Mouse (Mus musculus) forebrain, embryonic 14.5 days (tissue): Measurements from ENCODE around the gene Plekha6. TPM values are rescaled to one million over a fixed set of nuclear protein-coding genes. Genes with fewer than 3 reads are reported as not detected.

Experiments used
- ATAC-seq: fragments of 200-750 bp; cut with Nextera tagmentation; 2 replicates; pipeline ENCODE4 v1.8.0; 2017; ENCODE audit warnings: mild to moderate bottlenecking, moderate library complexity
- DNase-seq: peaks from one replicate; pipeline ENCODE4 v3.0.0-alpha.2; 2015; ENCODE audit warnings: low spot score
- H3K27ac ChIP-seq: fragments of 300-500 bp; sonication (generic); 2 replicates; pipeline ENCODE4 v1.5.1; 2014; ENCODE audit warnings: low read depth, mild to moderate bottlenecking, control low read depth, low read length, moderate library complexity
- H3K27me3 ChIP-seq: fragments of 300-500 bp; sonication (generic); replicated peaks from 2 replicates; pipeline ENCODE4 v1.6.1; 2014; ENCODE audit warnings: low read length, control low read depth, mixed read lengths; ENCODE audit not compliant: control insufficient read depth, insufficient read depth
- H3K36me3 ChIP-seq: fragments of 300-500 bp; sonication (generic); 2 replicates; pipeline ENCODE4 v1.6.1; 2014; ENCODE audit warnings: low read length, control low read depth; ENCODE audit not compliant: control insufficient read depth, insufficient read depth
- H3K4me1 ChIP-seq: fragments of 300-500 bp; sonication (generic); 2 replicates; pipeline ENCODE4 v1.6.1; 2014; ENCODE audit warnings: antibody characterized with exemption, low read length, control low read depth; ENCODE audit not compliant: control insufficient read depth, insufficient read depth
- H3K4me2 ChIP-seq: fragments of 300-500 bp; sonication (generic); 2 replicates; pipeline ENCODE4 v1.6.1; 2014; ENCODE audit warnings: mild to moderate bottlenecking, control low read depth, low read length
- H3K4me3 ChIP-seq: fragments of 300-500 bp; sonication (generic); 2 replicates; pipeline ENCODE4 v1.5.1; 2014; ENCODE audit warnings: low read depth, low read length, control low read depth
- H3K9ac ChIP-seq: fragments of 300-500 bp; sonication (generic); 2 replicates; pipeline ENCODE4 v1.6.1; 2014; ENCODE audit warnings: mild to moderate bottlenecking, low read length, control low read depth, moderate library complexity
- H3K9me3 ChIP-seq: fragments of 300-500 bp; sonication (generic); replicated peaks from 2 replicates; pipeline ENCODE4 v1.6.1; 2016; ENCODE audit warnings: low read length, control low read depth, mixed read lengths; ENCODE audit not compliant: control insufficient read depth
- WGBS: fragments of 180-500 bp; shearing (Covaris S2); extraction: QIAGEN DNeasy Blood & Tissue Kit; methylation state at CpG from one replicate; pipeline ENCODE4 v1.1.7; 2014; 5-methylcytosine and 5-hydroxymethylcytosine counted together
- polyA plus RNA-seq: library from polyadenylated mRNA; unstranded; fragments of >200 nt; fragmentation: Nextera tagmentation; extraction: Ambion mirVana; gene quantifications from 2 replicates; pipeline ENCODE4 v1.2.1, GENCODE M21; 2014

Plekha6 gene
- polyA plus RNA-seq, 1 experiment from 2014 or later: 7.3 TPM

DNA sequence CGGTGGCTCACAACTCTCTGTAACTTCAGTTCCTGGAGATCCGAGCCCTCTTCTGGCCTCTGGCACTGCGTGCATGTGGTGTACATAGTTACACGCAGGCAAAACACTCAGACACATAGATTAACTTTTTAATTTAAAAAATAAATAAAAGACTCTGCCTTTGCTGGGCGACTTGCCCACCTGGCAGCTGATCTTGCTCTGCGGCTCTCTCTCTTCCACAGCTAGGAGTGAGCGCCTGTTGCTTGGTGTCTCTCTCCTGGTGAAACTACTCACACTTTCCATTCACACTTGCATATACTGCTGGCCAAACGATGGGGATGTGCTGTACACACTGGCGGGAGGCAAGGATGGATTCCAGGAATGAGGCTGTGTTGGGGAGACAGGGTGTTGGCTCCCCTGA is 182.5 kb downstream of the Plekha6 start:
- Histone ChIP-seq H3K9me3 (no peaks in the 10 kb centered on the region), H3K36me3 (no peaks in the 10 kb centered on the region), H3K9ac (no peak overlapping the region), H3K4me1 (no peaks in the 10 kb centered on the region), H3K4me3 (no peak overlapping the region), H3K27ac (no peak overlapping the region), H3K27me3 (no peaks in the 10 kb centered on the region), H3K4me2 (no peak overlapping the region)
- DNase-seq (no peak), ATAC-seq (no peak)
- 86% methylated on average over 9 of the region's 9 CpGs for WGBS

GRCm38 (mm10) chr1:133347226-133347625 is 183.2 kb downstream of the Plekha6 start:
- 73% methylated on average over 3 of the region's 3 CpGs for WGBS
- H3K4me1 ChIP-seq: no peaks in the 10 kb centered on the region
- DNase-seq: no peak
- no peaks in the 10 kb centered on the region for H3K9me3 ChIP-seq
- H3K4me2 ChIP-seq: no peak overlapping the region
- H3K4me3 ChIP-seq: no peak overlapping the region
- H3K27me3 ChIP-seq: no peaks in the 10 kb centered on the region
- H3K27ac ChIP-seq: no peak overlapping the region
- ATAC-seq: no peak
- H3K36me3 ChIP-seq: no peaks in the 10 kb centered on the region
- no peak overlapping the region for H3K9ac ChIP-seq

GRCm38 (mm10) chr1:133347693-133348520 is 183.9 kb downstream of the Plekha6 start:
- no peaks in the 10 kb centered on the region for H3K9me3 ChIP-seq
- DNase-seq: no peak
- no peaks in the 10 kb centered on the region for H3K27me3 ChIP-seq
- no peak overlapping the region for H3K9ac ChIP-seq
- no peak overlapping the region for H3K4me2 ChIP-seq
- no peaks in the 10 kb centered on the region for H3K4me1 ChIP-seq
- 84% methylated on average over 11 of the region's 11 CpGs for WGBS
- no peak overlapping the region for H3K4me3 ChIP-seq
- no peaks in the 10 kb centered on the region for H3K36me3 ChIP-seq
- no peak for ATAC-seq
- H3K27ac ChIP-seq: no peak overlapping the region

GRCm38 (mm10) chr1:133350210-133350609 is 186.2 kb downstream of the Plekha6 start, which contains the start of gene Ren1:
Gene Ren1 (plus strand): TSS chr1:133350510.
- ATAC-seq (no peak), DNase-seq (no peak)
- Histone ChIP-seq H3K27ac (no peak within 1 kb of the TSS), H3K27me3 (no peaks in the 10 kb centered on the region), H3K36me3 (no peaks in the 10 kb centered on the region), H3K9me3 (no peaks in the 10 kb centered on the region), H3K4me2 (no peak within 1 kb of the TSS), H3K4me1 (no peaks in the 10 kb centered on the region), H3K9ac (no peak within 1 kb of the TSS), H3K4me3 (no peak within 1 kb of the TSS)
- WGBS: 88% methylated on average over 1 of the region's 1 CpGs

- Histone ChIP-seq H3K4me1 (no peaks in the 10 kb centered on the region), H3K36me3 (no peaks in the 10 kb centered on the region), H3K9me3 (no peaks in the 10 kb centered on the region), H3K9ac (no peak overlapping the region), H3K4me3 (no peak overlapping the region), H3K4me2 (no peak overlapping the region), H3K27ac (no peak overlapping the region), H3K27me3 (no peaks in the 10 kb centered on the region)
- ATAC-seq (no peak), DNase-seq (peak; percentile 52)
- WGBS: 58% methylated on average over 9 of the region's 9 CpGs
Measured at GRCm38 (mm10) chr1:133351762-133352161, 187.8 kb downstream of the Plekha6 start.

Other genes starting within 250 kb of the Plekha6 start
- gene Mdm4, start 133.6 kb upstream of the Plekha6 start, polyA plus RNA-seq: 35.7 and 47.9 TPM in 2 replicates
- 9.6 and 11.6 TPM in 2 replicates for gene Pik3c2b, start 118.5 kb upstream of the Plekha6 start, polyA plus RNA-seq
- 26.6 and 31.6 TPM in 2 replicates for gene Ppp1r15b, start 33.1 kb upstream of the Plekha6 start, polyA plus RNA-seq
- gene Golt1a, start 145.6 kb downstream of the Plekha6 start, polyA plus RNA-seq: not detected in 2 replicates
- gene Kiss1, start 157.7 kb downstream of the Plekha6 start, polyA plus RNA-seq: not detected in 2 replicates
- gene Ren1, start 186.3 kb downstream of the Plekha6 start, polyA plus RNA-seq: 0.22 TPM in 1 of 2 replicates, not detected in the other
- 4.2 and 5.0 TPM in 2 replicates for gene Etnk2, start 199.4 kb downstream of the Plekha6 start, polyA plus RNA-seq